Mouse (Mus musculus): ENCODE results near the gene Fgd2.
"Not testable (repeated sequence)": the region's sequence is repeated elsewhere in the genome, so short reads cannot be mapped to it uniquely, and the experiment has no call there.

The Fgd2 gene

DNA sequence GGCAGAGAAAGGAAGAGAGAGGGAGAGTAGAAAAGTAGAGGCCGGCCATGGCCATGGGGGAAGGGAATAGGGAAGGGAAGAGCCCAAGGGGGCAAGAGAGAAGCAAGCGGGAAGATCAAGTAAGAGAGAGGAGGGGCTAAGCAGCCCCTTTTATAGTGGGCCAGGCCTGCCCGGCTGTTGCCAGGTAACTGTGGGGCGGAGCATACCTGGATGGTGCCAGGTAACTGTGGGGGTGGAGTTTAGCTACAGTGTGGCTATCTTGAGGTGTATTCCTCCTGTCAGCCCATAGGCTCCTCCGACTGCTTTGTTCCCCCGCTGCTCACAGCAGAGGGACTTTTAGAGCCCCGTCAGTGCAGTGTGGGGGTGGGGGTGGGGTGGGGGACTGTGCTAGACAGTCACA, 8.0 kb downstream of the Fgd2 start:
- no peak for DNase-seq

DNA sequence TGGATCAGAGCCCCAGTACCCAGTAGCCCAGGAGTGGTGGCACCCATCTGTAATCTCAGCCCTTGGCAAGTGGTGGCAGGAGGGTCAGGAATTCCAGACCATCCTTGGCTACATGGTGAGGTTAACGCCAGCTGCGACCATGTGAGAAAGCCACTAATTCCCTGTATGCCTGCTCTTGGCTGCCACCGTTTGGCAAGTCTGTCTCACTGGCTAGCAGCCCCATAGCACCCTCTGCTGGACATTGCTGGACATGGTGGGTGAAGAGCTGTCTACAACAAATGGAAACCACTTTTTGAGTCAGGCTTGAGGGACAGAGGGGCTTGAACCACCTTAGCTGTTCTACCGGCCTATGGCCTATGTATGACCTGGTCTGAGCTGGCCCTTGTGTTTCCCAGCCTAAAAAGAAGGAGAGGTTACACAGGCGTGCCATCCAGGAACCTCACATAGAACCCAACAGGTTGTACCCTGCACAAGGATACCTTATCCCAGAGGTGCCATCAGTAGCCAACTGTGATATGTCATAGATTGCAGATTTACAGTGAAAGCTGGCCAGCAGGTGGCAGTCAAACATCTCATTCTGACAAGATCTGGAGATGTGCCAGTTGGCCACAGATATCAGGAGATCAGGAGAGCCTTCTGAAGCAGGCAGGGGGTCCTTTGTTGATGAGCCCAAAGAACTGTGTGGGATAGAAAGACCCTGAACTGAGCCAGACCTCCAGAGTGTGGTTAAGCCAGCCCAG, 10.4 kb downstream of the Fgd2 start:
- peak; percentile 95 for DNase-seq

DNA sequence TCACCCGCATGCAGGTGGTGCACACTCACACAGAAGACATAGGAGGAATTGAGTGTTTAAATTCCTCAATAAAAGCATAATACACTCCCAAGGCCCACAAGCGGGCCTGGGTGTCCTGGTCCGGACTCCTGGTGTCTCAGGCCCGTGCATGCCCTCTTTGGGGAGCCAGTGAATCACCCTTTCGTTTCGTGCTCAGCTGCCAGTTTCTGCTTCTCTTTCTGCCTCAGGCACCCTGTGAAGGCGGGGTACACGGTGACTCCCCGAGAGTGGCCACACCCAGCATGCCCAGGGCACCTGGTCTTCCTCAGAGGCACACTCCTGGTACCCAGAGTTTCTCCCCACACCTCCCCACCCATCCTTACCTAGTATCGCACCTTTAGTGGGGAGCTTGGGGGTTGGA, 15.2 kb downstream of the Fgd2 start:
- DNase-seq, result no peak

DNA sequence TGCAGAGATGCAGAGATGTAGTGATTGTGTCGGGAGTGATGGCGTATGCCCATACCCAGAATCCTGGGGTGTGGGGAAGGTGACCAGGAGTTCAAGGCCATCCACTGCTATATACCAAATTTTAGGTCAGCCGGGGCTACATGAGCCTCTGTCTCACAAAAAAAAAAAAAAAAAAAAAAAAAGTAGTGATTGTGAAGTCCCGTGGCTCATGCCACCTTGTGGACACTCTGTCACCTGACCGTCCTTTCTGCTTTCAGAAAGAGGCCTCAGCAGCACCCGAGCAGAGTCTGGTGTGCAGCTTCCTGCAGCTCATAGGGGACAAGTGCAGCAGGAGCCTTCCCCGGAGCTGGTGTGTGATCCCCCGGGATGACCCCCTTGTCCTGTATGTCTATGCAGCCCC, 17.3 kb downstream of the Fgd2 start:
- no peak for DNase-seq

DNA sequence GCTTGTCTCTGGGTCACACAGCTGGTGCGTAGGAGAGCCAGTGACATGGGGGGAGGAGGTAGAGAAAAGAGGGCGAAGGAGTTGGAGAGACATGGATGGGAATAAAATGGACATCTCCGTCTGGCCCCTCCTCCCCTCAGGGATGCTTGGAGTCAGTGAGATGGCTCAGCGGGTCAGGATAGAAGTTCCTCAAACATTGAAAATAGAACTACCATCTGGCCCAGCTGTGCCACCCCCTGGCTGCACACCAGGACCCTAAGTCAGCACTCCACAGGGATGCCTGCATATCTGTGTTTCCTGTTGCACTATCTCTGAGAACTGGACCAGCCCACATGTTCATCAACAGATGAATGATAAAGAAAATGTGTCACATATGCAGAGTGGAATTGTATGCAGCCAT, 19.5 kb downstream of the Fgd2 start:
- DNase-seq, result no peak

DNA sequence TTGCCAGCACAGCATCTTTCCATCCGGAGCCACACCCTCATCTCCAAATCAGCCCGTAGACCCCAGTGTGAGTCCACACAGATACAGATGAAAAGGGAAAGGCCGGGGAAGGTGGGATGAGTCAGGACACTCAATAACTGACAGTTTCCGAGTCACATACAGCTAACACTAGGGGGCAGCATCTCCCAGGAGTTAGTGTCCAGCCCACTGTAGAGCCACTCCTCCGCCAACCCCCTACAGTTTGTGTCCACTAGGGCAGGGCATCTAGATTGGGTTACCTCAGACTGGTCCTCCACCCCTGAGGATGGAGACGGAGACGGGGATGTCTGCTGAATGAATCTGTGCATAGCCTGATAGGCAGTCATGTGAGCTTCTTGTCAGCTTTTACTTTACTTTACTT, 20.8 kb downstream of the Fgd2 start:
- DNase-seq, result peak; percentile 89

DNA sequence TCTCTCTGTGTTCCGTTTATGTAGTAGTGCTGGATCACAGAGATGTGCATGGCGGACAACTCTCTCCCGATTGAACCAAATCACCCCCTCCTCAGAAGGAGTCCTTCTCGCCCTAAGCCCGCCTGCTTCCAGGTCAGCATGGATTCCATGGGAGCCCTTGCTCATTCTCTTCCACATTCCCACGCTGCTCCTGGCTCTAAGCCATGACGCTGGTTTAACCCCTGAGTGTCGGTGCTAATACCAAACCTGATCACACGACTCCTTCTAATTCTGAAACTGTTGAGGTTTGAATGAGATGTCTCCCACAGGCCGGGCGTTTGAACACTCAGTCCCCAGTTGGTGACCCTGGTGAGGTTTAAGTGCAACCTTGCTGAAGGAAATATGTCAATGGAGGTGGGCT, 21.7 kb downstream of the Fgd2 start:
- DNase-seq, result peak; percentile 62

DNA sequence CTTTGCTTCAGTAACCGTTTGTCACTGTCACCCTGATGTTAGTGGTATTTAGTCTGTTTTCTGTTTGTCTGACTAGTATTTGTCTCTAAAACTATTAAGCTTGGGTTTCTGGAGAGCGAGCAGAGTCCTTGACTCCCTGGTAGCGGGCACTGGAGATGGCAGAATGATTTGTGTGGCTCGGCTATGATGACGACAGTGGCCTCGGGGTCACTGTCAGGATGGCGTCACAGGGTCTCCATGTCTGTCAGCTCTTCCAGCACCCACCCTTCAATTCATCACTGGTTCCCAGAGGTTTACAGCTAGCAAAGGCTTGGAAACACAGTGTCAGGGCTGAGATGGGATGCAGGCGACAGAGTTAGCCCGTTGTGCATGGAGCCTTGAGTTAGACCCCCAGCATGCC, 23.2 kb downstream of the Fgd2 start:
- DNase-seq, result no peak

DNA sequence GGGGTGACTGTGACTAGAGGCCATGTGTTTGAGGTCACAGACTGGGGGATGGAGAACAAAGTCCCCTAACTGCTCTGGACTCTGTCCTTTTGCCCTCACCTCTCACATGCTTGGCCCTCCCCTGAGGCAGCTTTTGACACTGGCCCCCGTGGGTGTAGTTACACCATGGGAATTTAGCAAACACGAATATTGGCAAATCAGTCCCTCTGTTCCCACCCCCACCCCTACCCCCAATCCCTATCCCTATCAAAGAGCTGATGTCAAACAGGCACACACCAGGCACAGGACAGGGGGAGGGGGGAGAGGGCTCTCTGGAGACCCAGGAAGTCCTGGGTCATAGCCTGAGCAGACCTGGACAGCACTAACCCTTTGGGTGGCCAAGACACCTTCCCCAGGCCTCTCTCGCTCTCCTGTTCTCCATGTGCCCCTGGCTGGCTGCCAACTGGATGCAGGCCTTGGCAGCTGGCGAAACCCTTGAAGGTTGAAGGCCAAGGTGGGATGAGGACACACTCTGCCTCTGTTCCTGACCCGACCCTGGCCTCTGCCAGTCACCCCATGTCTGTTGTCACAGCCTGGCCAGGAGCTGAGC, 24.2 kb downstream of the Fgd2 start:
- DNase-seq, result peak; percentile 27

DNA sequence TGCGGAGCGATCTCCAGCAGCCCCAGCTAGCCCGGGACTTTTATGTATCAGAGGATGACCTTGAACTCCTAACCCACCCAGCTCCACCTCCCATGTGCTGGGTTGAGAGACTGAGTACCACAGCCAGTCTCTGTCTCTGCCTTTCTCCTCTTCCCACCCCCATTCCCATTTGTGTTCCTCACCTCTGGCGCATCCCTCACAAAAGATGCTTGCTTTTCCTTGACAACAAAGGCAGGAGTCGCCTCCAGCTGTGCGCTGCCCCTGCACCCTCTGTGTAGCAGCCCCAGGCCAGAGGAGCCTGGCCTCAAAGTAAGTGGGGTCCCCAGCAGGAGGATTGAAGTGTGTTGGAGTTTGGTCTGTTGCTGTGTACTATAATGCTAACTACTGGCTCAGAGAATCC, 25.0 kb downstream of the Fgd2 start:
- DNase-seq, result no peak

DNA sequence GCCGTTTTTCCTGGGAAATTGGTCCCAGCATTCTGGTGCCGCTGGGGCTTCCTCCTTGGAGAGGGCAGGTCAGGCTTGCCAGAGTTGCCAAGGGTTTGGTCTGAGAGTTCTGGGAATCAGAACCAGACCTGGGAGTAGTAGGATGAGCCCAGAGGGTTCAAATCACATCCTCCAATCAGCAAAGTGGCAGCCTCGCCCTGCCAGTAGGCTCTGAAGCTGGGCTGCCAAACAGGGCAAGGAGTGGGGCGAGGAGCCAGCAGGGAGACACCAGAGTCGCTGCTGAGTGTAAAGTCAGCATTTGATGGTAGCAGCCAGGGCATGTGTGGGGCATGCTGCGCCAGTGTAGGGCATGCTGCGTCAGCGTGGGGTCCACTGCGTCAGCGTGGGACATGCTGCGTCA, 28.3 kb downstream of the Fgd2 start:
- DNase-seq, result no peak

DNA sequence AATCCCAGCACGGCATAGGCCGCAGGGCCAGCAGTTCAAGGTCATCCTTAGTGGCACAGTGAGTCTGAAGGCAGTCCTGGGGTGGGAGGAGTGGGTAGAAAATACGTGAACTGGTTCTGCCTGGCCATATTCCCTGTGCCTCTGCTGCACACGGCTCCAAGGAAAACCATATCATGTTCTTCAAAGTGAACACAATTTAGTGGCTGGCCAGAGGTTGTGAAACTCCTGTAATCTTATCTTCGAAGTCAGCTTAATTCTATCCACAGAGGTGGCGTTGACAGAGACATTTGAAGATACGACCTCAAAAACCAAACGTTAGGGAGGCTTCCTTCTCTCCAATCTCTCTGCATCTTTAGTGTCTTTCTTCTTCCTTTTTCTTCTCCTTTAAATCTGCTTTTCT, 30.6 kb downstream of the Fgd2 start:
- no peak for DNase-seq

DNA sequence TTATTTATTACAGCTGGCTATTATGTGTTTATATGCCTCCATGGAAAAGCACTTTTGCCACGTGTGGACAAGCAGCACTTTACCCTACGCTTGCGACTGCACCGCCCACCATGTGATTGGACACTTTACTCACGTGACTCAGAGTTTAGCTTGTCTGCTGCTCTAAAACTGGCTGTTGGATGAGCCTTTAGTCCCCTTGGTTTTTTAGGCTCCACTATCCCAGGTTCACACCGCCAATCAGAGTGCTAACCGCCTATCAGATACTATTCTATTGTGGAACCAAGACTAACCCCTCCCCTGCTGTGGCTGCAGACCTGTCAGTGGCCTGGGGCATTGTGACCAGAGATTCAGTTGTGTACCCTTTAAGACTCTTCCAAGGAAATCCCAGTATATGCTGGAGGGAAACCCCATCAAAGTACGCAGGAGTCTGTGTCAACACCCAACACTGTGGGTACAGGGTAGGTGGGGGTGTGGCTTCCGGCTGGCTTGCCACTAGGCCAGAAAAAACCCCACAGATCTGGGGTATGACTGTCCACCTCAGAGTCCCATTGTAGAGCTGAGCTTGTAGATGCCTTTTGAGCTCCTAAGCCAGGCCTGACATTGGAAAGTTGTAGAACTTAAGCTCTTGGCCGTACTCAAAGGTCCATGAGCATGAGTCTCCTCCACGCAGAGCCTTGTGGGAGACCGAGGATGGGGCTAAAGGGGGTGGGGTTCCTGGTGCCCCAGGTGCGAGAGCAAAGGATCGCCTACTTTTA, 32.8 kb downstream of the Fgd2 start:
- no peak for DNase-seq

DNA sequence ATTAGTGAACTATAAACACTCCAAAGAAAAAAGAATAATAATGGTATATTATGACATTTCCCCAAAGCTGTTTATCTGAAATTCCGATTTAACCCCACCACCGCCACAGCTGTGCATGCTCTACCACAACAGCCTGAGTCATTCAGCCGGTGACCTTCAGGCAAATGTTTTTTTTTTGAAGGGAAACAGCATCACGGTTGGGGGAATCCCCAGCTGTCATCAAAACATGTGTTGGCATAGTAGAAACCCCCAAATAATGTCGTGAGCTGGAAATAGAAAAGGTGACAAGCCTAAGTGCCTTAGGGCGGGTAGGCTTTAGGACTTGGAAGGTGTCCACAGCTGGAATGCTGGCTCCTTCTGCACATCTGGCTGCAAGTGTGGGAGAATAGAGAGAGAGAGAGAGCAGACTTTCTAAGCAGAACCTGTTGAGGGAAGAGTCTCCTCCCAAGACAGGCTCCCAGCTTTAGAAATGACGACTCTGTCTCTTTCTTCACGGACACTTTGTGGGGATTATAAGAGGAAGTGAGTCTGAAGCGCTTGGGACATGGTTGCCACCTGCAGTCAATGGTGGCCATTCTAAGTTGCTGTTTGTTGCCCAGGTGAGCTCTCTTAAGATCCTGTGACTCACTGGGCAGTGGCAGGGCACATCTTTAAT, 33.5 kb downstream of the Fgd2 start:
- no peak for DNase-seq

DNA sequence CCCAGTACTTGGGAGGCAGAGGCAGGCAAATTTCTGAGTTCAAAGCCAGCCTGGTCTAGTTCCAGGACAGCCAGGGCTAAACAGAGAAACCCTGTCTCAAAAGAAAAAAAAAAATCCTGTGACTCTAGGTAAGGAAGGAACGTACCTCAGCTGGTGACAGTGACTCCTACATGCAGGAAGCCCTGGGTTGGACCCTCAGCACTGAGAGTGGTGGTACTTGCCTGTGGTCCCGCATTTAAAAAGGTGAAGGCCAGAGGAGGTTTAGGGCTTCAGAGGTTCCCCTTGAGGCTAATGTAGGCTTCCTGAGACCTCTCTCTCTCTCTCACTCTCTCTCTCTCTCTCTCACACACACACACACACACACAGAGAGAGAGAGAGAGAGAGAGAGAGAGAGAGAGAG, 34.0 kb downstream of the Fgd2 start:
- DNase-seq, result not testable (repeated sequence)

DNA sequence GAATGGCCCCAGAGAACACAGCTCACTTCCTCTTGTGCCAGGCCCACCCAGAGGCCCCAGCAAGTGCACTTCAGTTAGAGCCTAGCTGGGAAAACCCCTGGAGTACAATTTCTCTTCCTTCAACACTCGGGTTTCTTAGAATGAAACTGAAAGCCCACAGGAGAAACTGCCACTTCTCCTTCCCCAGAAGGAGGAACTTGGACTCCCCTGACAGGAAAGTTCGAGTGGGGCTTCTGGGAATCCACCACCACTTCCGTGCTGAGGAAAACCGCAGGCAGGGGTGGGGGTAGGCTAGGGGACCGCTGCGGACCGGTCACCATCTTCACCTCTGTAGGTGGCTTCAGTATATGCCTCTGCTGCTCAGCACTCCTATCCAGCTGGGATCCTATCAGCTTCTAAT, 34.7 kb downstream of the Fgd2 start:
- DNase-seq, result no peak

DNA sequence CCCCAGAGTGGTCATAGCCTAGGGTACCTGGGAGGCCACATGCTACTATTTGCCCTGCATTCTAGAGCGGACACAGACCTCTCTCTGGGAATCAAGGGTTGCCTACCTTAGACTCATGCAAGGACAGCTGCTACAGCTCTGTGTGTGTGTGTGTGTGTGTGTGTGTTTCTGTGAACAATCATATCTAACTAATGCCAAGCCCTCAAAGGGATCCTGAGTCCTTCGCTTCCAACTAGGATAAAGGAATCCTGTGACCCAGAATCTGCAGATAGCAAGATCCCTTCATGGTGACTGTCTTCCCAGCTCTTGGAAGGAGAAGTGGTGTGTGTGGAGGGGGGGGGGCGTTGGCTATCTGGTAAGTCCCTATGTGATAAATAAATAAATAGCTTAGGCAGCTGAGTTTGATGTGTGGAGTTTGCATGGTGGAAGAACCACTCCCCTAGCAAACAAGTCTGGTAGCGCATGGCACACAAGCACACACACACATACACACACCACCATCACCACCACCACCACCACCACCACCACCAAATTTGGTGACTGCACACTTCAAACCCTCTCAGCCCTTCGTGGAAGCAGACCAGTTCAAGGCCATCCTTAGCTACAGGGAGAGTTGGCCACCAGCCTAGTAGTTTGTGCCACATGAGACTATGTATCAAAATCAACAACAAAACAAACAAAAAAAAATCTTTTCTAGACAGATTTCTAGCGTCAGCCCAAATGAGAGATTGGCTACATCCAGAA, 35.5 kb downstream of the Fgd2 start:
- DNase-seq, result no peak

DNA sequence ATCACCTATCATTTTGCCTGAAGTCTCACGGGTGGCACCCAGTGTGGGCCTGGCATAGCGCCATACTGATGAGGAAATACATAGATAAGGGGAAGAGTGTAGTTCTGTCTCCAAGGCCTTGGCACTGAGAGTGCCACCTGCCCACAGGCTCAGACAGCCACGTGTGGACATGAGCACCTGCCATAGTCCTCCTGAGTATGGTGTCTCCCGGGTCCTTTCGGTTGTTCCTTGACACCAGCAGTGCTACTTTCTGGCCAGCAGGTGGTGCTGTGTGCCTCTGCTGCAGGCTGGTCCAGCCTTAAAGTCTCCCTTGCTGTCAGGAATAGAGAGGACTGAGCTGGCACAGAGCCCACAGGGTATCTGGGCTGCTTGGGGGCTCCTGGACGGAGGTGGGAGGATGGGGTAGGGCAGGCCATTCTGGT, 36.1 kb downstream of the Fgd2 start:
- DNase-seq, result peak; percentile 94

DNA sequence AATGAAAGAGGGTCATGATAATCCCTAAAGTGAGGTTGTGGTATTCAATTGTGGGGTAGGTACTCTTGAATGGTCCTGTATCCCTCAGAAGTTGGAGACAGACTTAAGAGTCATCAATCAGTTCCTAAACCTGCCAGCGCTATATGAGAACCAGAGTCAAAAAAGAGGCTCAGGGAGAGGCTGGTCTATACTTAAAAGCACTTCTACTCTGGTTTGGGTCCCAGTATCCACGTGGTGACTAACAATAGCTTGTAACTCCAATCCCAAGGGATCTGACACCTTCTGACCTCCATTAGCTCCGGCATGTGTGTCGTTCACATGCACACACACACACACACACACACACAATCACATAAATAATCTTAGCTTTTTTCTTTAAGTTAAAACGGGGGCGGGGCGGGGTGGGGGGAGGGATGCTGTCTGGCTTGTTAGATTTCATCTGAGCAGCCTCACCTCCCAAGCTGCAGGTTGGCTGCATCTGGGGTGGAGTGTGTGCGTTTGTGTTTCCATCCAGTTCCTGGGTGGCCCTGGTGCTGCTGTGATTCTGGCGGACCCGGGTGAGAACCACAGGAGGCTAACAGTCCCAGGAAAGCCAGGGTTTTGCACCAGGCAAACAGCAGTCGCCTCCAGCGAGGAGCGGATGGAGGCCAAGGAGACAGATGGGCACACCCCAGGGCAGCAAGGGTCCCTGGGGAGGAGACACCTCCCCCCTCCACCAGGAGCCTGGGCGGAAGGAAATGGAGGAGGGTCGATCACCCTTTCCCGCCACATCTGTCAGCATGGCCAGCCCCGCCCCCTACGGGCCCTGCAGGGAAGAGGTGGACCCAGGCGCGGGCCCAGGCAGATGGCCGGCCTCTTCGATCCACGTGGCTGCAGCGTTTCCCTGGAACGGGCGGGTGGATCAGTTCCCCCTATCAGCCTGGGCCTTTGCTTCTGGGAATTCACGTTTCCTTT, 37.0 kb downstream of the Fgd2 start:
- peak; percentile 91 for DNase-seq

DNA sequence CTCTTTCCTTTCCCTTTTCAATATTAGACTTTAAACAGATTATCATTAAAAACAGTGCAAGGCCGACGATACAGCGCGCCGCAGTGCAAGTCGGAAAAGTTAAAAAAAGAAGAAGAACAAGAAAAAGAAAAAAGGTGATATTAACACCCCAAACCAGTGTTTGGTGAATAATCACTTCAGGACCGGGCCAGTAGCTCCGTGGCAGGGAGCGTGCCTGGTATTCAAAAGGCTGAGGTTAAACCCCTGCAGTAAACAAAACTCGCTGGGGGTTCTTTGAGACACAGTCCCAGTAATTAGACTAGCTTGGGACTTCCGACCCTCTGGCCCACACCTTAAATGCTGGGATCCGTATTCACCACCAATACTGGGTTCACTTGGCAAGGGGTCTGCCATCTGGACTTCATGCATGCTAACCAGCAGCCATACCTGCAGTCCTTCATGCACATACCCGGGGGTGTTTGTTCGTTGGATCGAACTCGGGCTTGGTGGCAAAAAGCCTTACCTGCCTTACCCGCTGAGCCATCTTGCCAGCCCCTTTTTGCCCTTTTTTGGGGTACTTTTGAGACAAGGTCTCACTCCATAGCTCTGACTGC, 37.8 kb downstream of the Fgd2 start:
- no peak for DNase-seq

DNA sequence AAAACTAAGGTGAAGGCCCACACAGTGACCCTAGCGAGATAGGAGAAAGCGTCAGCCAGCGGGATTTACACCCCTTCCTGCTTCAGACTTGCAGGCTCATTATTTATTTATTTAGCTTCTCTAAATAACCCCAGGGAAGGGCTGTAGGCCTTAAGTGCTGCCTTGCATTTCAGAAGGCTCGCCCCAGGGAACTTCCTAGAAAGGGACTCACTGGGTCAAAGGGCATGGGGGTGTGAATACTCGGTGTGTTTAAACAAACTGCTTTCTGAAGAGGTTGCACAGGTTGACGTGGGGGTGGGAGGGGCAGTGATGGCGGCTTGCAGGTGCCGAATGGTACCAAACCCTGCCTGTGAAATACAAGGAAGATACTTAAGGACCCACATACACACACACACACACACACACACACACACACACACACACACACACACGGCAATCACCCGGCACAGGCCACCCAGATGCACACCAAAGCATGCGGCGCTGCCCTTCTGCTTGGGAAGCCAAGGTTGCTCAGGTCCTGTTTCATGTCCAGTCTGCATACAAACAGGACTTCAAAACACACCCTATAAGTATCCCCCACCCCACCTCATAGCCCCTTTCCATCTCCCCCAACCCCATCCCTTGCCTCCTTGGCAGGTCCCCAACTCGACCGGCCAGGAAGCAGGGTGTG, 38.7 kb downstream of the Fgd2 start:
- peak; percentile 24 for DNase-seq

Data from retina, postnatal 1 day (tissue).